Mouse (Mus musculus): ENCODE results near the gene Hist1h3i. TPM values are rescaled to one million over a fixed set of nuclear protein-coding genes. Genes with fewer than 3 reads are reported as not detected.
A peak's percentile ranks its signal among the peaks of the same experiment; 100 is the strongest.
"Not testable (repeated sequence)": the region's sequence is repeated elsewhere in the genome, so short reads cannot be mapped to it uniquely, and the experiment has no call there.

Hist1h3i gene
- polyA plus RNA-seq, 1 experiment from 2014 or later = 49.1 TPM

GRCm38 (mm10) chr13:21803058-21803457, 19.9 kb upstream of the Hist1h3i start:
- not testable (repeated sequence) for H3K4me3 ChIP-seq (replicated peaks; ENCODE audit: low read length); H3K27me3 ChIP-seq (replicated peaks; ENCODE audit: control insufficient read depth, insufficient read depth, low read length); H3K9ac ChIP-seq (replicated peaks; ENCODE audit: low read depth, low read length); H3K9me3 ChIP-seq (ENCODE audit: control insufficient read depth, low read length); H3K36me3 ChIP-seq (ENCODE audit: control insufficient read depth, insufficient read depth); H3K4me1 ChIP-seq (replicated peaks; ENCODE audit: control insufficient read depth, insufficient read depth, low read length); H3K4me2 ChIP-seq (ENCODE audit: low read length); H3K27ac ChIP-seq (ENCODE audit: low read length)
- ATAC-seq = peak; percentile 73
- no CpG with 5 or more reads among the region's 4 CpGs for WGBS

GRCm38 (mm10) chr13:21797163-21797562, 14.0 kb upstream of the Hist1h3i start:
- H3K9ac ChIP-seq (replicated peaks; ENCODE audit: low read depth, low read length); H3K4me2 ChIP-seq (ENCODE audit: low read length); H3K27me3 ChIP-seq (replicated peaks; ENCODE audit: control insufficient read depth, insufficient read depth, low read length); H3K9me3 ChIP-seq (ENCODE audit: control insufficient read depth, low read length); H3K4me3 ChIP-seq (replicated peaks; ENCODE audit: low read length); ATAC-seq; H3K27ac ChIP-seq (ENCODE audit: low read length); H3K36me3 ChIP-seq (ENCODE audit: control insufficient read depth, insufficient read depth); H3K4me1 ChIP-seq (replicated peaks; ENCODE audit: control insufficient read depth, insufficient read depth, low read length): not testable (repeated sequence)

- peaks cover 4% of the 10 kb centered on the region; the same call in 1 of the 2 replicates for H3K4me1 ChIP-seq (replicated peaks; ENCODE audit: control insufficient read depth, insufficient read depth, low read length)
- no peaks in the 10 kb centered on the region for H3K27me3 ChIP-seq (replicated peaks; ENCODE audit: control insufficient read depth, insufficient read depth, low read length)
- H3K4me2 ChIP-seq (ENCODE audit: low read length) = no peak overlapping the region
- H3K36me3 ChIP-seq (ENCODE audit: control insufficient read depth, insufficient read depth) = no peaks in the 10 kb centered on the region
- H3K4me3 ChIP-seq (replicated peaks; ENCODE audit: low read length) = no peak overlapping the region
- 89% methylated on average over 7 of the region's 7 CpGs for WGBS
- no peak for ATAC-seq
- no peak overlapping the region for H3K9ac ChIP-seq (replicated peaks; ENCODE audit: low read depth, low read length)
- H3K9me3 ChIP-seq (ENCODE audit: control insufficient read depth, low read length) = no peaks in the 10 kb centered on the region
- H3K27ac ChIP-seq (ENCODE audit: low read length) = no peak overlapping the region
These were observed 12.4 kb upstream of the Hist1h3i start for GRCm38 (mm10) chr13:21795584-21795983.

- H3K9ac ChIP-seq (replicated peaks; ENCODE audit: low read depth, low read length) = no peak overlapping the region
- no peaks in the 10 kb centered on the region for H3K27me3 ChIP-seq (replicated peaks; ENCODE audit: control insufficient read depth, insufficient read depth, low read length)
- no peak overlapping the region for H3K4me3 ChIP-seq (replicated peaks; ENCODE audit: low read length)
- WGBS = 7% methylated on average over 18 of the region's 18 CpGs
- peaks cover 17% of the 10 kb centered on the region for H3K4me1 ChIP-seq (replicated peaks; ENCODE audit: control insufficient read depth, insufficient read depth, low read length)
- H3K27ac ChIP-seq (ENCODE audit: low read length) = no peak overlapping the region
- no peaks in the 10 kb centered on the region for H3K9me3 ChIP-seq (ENCODE audit: control insufficient read depth, low read length)
- no peaks in the 10 kb centered on the region for H3K36me3 ChIP-seq (ENCODE audit: control insufficient read depth, insufficient read depth)
- no peak for ATAC-seq
- peak overlapping the region; percentile 29; the same call in 1 of the 2 replicates for H3K4me2 ChIP-seq (ENCODE audit: low read length)
These were observed 7.6 kb upstream of the Hist1h3i start for GRCm38 (mm10) chr13:21790601-21791283.

- no peak overlapping the region for H3K9ac ChIP-seq (replicated peaks; ENCODE audit: low read depth, low read length)
- WGBS = 62% methylated on average over 6 of the region's 6 CpGs
- no peaks in the 10 kb centered on the region for H3K36me3 ChIP-seq (ENCODE audit: control insufficient read depth, insufficient read depth)
- H3K27me3 ChIP-seq (replicated peaks; ENCODE audit: control insufficient read depth, insufficient read depth, low read length) = no peaks in the 10 kb centered on the region
- H3K4me2 ChIP-seq (ENCODE audit: low read length) = no peak overlapping the region
- no peak overlapping the region for H3K27ac ChIP-seq (ENCODE audit: low read length)
- no peak for ATAC-seq
- peaks cover 18% of the 10 kb centered on the region for H3K4me1 ChIP-seq (replicated peaks; ENCODE audit: control insufficient read depth, insufficient read depth, low read length)
- no peak overlapping the region for H3K4me3 ChIP-seq (replicated peaks; ENCODE audit: low read length)
- no peaks in the 10 kb centered on the region for H3K9me3 ChIP-seq (ENCODE audit: control insufficient read depth, low read length)
These were observed 6.8 kb upstream of the Hist1h3i start for GRCm38 (mm10) chr13:21789925-21790324.

- H3K4me3 ChIP-seq (replicated peaks; ENCODE audit: low read length) = peak overlapping the region; percentile 28
These were observed 4.8 kb upstream of the Hist1h3i start for GRCm38 (mm10) chr13:21787760-21788593.

GRCm38 (mm10) chr13:21786899-21787629, 3.9 kb upstream of the Hist1h3i start, which contains the start of the genes Hist1h2an and Hist1h2bp:
Gene Hist1h2an, minus strand, starts transcription at chr13:21787218.
Gene Hist1h2bp, plus strand, starts transcription at chr13:21787461.
- ATAC-seq = peak; percentile 91
- not testable (repeated sequence) for H3K27me3 ChIP-seq (replicated peaks; ENCODE audit: control insufficient read depth, insufficient read depth, low read length); H3K36me3 ChIP-seq (ENCODE audit: control insufficient read depth, insufficient read depth); H3K9me3 ChIP-seq (ENCODE audit: control insufficient read depth, low read length)
- Histone ChIP-seq H3K4me1 (replicated peaks; ENCODE audit: control insufficient read depth, insufficient read depth, low read length) (peaks cover 36% of the 10 kb centered on the region), H3K4me2 (ENCODE audit: low read length) (peak within 1 kb of the TSS; percentile 57), H3K4me3 (replicated peaks; ENCODE audit: low read length) (peak within 1 kb of the TSS; percentile 44), H3K9ac (replicated peaks; ENCODE audit: low read depth, low read length) (peak within 1 kb of the TSS; percentile 52), H3K27ac (ENCODE audit: low read length) (peak within 1 kb of the TSS; percentile 74)
- WGBS = under 1% methylated on average over 32 of the region's 63 CpGs

More at GRCm38 (mm10) chr13:21787760-21788593, 4.8 kb upstream of the Hist1h3i start:
- Histone ChIP-seq H3K4me1 (replicated peaks; ENCODE audit: control insufficient read depth, insufficient read depth, low read length) (peaks cover 28% of the 10 kb centered on the region), H3K4me2 (ENCODE audit: low read length) (peak overlapping the region; percentile 48), H3K27me3 (replicated peaks; ENCODE audit: control insufficient read depth, insufficient read depth, low read length) (no peaks in the 10 kb centered on the region), H3K9ac (replicated peaks; ENCODE audit: low read depth, low read length) (no peak overlapping the region; the same call in 1 of the 2 replicates), H3K9me3 (ENCODE audit: control insufficient read depth, low read length) (no peaks in the 10 kb centered on the region), H3K36me3 (ENCODE audit: control insufficient read depth, insufficient read depth) (no peaks in the 10 kb centered on the region), H3K27ac (ENCODE audit: low read length) (peak overlapping the region; percentile 63)
- ATAC-seq = peak; percentile 19
- WGBS = 8% methylated on average over 14 of the region's 21 CpGs

GRCm38 (mm10) chr13:21786189-21786898, 3.2 kb upstream of the Hist1h3i start:
- H3K9me3 ChIP-seq (ENCODE audit: control insufficient read depth, low read length) = no peaks in the 10 kb centered on the region
- peak overlapping the region; percentile 57 for H3K4me2 ChIP-seq (ENCODE audit: low read length)
- H3K27ac ChIP-seq (ENCODE audit: low read length) = peak overlapping the region; percentile 66
- no peaks in the 10 kb centered on the region for H3K36me3 ChIP-seq (ENCODE audit: control insufficient read depth, insufficient read depth)
- peaks cover 36% of the 10 kb centered on the region for H3K4me1 ChIP-seq (replicated peaks; ENCODE audit: control insufficient read depth, insufficient read depth, low read length)
- 2% methylated on average over 8 of the region's 8 CpGs for WGBS
- peak overlapping the region; percentile 44 for H3K4me3 ChIP-seq (replicated peaks; ENCODE audit: low read length)
- peak overlapping the region; percentile 52 for H3K9ac ChIP-seq (replicated peaks; ENCODE audit: low read depth, low read length)
- no peaks in the 10 kb centered on the region for H3K27me3 ChIP-seq (replicated peaks; ENCODE audit: control insufficient read depth, insufficient read depth, low read length)
- no peak for ATAC-seq
